Mouse (Mus musculus): ENCODE data around the gene Sgce.

- TF ChIP-seq POLR2A (IDR thresholded peaks at IDR 0.05; ENCODE audit: low read depth, low read length) (no peak), CTCF (IDR thresholded peaks at IDR 0.05; ENCODE audit: extremely low read depth, insufficient read length, insufficient replicate concordance, low read depth, low read length) (no peak)
Observed at GRCm38 (mm10) chr6:4731675-4732074, 15.3 kb downstream of the Sgce start.
